Mouse (Mus musculus) ES-E14 (cell line): ENCODE measurements at regions not wholly inside any gene's neighbourhood (a gene's known extent, or its start where the extent isn't known, plus 50 kb on each side); places are given as distances from the start of the nearest gene placed in this dataset.

ENCODE experiments used
- CHD2 ChIP-seq: IDR thresholded peaks from 2 replicates; pipeline ENCODE4 v1.6.1; 2014; ENCODE audit warnings: mild to moderate bottlenecking, low read depth, low read length, inconsistent platforms
- HCFC1 ChIP-seq: IDR thresholded peaks from 2 replicates; pipeline ENCODE4 v1.6.1; 2012; ENCODE audit warnings: low read length, inconsistent platforms, borderline replicate concordance; ENCODE audit not compliant: insufficient read depth
- MAFK ChIP-seq: IDR thresholded peaks from 2 replicates; pipeline ENCODE4 v1.6.1; 2014; ENCODE audit warnings: mild to moderate bottlenecking, low read depth, low read length, inconsistent platforms; ENCODE audit not compliant: insufficient read depth
- ZC3H11A ChIP-seq: IDR thresholded peaks from 2 replicates; pipeline ENCODE4 v1.6.1; 2012; ENCODE audit warnings: low read depth, mild to moderate bottlenecking, inconsistent platforms, low read length, borderline replicate concordance
- ZNF384 ChIP-seq: IDR thresholded peaks from 2 replicates; pipeline ENCODE4 v1.6.1; 2012; ENCODE audit warnings: low read depth, low read length, inconsistent platforms

DNA sequence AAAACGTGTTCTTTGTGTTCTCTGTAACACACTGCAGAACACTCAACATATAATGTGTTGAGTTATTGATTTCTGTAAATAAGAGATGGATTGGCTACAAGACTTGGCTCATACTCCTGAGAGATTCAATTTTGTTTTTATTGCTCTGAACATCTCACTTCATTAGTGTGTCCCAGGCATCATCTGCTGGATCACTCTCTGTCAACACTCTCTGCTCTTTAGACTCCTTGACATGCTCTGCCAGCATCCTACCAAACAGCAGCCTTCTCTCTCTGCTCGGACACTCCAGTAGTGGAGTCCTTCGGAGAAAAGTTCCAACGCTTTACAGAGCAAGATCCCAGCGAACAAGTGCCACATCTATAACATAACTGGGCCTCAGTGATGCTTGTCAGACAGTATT is 235.1 kb upstream of the Lcorl start:
- no peak for TF ChIP-seq ZC3H11A
- no peak for TF ChIP-seq MAFK
- TF ChIP-seq ZNF384: no peak
- no peak for TF ChIP-seq CHD2
- no peak for TF ChIP-seq HCFC1
